Mouse (Mus musculus): ENCODE data around the gene Thsd4.
A peak's percentile ranks its signal among the peaks of the same experiment; 100 is the strongest.

The Thsd4 gene

DNA sequence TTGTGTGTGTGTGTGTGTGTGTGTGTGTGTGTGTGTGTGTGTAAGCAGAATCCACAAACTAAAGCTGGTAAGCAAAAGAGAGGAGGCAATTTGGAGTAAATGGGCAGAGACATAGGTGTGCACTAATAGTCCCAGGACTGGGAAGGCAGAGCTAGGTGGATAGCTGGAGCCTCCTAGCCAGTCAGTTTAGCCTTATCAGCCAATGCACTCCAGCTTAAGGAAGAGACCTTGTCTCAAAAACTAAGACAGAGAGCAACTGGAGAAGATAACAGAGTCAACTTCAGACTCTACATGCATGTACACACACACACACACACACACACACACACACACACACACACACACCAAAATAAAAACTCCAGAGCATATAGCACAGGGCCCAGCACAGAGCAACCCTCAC lies 271.4 kb downstream of the Thsd4 start:
- DNase-seq = no peak

DNA sequence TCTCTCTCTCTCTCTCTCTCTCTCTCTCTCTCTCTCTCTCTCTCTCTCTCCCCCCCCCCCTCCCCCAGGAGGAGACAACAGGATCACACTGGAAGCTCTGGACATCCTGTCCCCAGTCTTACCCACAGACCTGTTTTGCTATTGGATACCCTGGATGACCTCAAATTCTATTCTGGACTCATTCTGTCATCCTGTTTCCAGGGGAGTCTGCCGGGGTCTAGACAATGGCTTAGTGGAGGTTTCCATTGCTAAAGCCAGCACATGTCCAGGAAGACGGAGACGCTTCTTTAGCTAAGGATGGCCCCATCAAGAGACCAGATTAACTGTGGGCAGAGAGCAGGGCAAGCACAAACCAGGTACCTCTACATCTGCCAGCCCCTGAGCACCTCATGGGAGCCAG lies 273.8 kb downstream of the Thsd4 start:
- peak in 1 of 2 experiments; percentile 21 for DNase-seq

- DNase-seq = peak; percentile 45 to 77
Measured at GRCm38 (mm10) chr9:60244943-60245342, 276.9 kb downstream of the Thsd4 start.

DNA sequence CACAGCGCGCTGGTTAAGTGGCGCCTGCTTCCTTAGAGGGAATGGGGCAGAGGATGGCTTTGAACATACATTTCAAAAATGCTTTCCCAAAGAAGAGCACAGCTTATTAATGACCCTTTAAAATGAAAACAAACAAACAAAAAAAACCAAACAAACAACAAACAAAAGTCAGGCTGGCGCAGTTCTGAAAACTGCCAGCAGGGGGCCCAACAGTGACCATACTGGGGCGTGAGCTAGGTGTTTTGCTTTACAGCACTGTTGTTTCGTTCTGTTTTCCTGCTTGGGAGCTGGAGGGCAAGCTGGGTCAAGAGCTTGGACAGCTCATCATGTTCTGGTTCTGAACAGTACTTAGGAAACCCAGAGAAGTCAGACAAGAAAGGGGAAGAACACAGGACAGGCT lies 278.3 kb downstream of the Thsd4 start:
- DNase-seq = peak in 1 of 2 experiments; percentile 24

DNA sequence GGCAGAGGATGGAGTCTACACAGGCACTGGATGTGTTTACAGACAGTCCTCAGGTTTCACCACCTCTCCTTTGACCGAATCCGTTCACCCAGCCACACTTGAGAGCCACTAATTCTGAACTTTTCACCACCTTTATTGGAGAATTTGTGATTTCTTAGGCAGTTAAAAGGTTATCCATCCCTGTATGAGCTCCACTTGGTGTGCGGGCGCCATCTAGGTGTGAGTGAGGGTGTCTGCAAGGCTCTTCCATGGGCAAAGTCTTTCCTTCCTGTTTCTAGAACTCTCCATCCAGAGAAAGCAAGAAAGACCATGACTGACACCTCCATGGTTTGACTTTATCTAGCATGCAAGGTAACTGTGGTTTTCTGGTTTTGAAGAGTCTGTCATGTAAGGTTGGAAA lies 284.2 kb downstream of the Thsd4 start:
- peak; percentile 22 to 47 for DNase-seq

DNA sequence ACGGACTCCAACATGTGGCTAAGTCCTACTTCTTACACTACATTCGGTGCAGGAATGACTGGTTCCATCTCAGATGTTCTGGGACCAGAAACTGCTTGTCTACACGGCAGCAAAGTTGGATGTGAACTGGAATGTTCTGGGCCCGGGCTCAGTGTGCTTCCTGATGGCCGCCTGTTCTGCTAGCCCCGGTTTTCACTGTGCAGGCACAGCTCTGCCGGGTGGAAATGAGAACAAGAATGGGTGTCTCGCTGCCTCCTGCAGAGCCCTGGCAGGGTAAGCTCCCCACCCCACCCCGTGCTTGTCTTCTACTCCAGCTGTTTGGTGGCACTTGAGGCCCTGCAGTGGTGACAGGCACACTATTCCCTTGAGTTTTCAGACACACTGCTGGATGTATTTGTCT lies 285.7 kb downstream of the Thsd4 start:
- no peak for DNase-seq

GRCm38 (mm10) chr9:60234233-60235115 lies 287.4 kb downstream of the Thsd4 start:
- peak; percentile 77 to 85 for DNase-seq

DNA sequence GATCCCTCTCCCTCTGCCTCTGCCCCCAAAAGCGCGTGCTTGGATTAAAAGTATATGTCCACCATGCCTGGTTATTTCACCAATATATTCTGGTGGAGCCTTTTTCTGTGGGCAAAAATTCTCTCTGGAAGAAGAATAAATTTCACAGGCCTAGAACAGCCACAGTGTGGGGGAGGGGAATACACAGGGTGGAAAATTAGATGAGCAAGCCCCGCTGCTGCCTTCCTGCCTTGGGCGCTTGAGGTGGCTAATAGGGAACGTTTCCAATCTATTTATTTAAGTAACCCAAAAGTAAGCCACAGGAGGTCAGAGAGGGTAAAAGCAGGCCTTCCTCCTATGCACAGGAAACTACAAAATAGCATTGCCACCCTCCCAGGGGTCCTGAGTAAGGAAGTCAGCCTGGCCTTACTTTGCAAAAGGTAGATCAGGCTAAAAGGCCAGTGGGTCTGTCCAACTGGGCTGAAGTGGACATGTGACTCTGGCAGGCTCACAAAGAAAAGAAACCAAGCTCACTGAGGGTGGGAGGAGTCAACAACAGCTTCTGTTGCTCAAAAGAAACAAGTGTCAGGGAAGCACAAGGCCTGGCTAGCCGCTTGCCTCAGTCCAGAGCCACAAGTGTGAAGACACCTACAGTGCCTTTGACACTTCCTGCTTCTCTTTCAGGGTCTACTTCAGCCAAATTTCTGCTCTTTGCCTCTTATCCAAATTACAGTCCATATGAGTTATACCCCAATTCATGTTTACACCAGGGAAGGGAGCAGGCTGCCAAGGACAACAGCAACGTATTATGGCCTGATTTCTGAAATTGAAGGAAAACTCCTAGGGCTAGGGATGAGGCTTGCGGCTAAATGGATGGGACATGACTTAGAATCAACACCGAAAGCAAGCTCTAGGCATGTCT lies 289.6 kb downstream of the Thsd4 start:
- peak; percentile 10 to 15 for DNase-seq

DNA sequence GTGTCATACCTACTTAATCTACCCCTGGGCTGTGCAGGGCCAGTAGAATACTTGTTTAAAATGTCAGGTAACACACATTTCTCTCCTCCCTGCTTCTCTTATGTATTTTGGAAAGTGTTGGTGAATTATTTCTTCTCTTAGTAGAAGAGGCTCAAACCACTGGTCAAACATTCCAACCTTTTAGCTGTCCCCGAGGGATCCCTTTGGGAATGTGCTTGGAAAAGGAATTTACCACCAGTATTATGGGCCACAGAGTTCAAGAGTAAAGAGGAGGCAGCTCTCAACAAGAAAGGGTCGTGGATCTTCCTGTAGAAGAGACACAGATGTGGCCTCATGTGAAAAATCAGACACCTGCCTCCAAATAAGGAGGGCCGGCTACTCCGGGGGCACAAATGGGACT lies 292.4 kb downstream of the Thsd4 start:
- DNase-seq = no peak

GRCm38 (mm10) chr9:60227727-60228126 lies 294.1 kb downstream of the Thsd4 start:
- DNase-seq = no peak

DNA sequence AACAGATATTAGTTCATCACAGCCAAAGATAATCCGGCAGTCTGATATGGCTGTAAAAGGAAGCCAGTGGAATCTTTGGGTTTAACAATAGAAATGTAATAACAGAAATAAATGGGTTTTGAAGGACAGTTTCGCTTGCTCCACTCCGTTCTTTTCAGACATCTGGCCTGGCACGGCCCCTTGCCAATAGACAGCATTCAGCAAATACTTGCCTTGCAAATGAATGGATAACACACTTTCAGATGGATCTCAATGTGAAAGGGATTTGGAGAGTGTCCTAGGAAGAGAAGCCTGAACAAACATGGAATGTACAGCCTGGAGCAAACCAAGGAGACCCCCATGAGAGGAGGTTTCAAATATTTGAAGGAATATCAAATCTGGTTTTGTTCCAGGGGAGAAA lies 295.2 kb downstream of the Thsd4 start:
- DNase-seq = no peak

- DNase-seq = no peak
Measured at GRCm38 (mm10) chr9:60226155-60226554, 295.7 kb downstream of the Thsd4 start.

- no peak for DNase-seq
Measured at GRCm38 (mm10) chr9:60225453-60225852, 296.4 kb downstream of the Thsd4 start.

GRCm38 (mm10) chr9:60224039-60224695 lies 297.7 kb downstream of the Thsd4 start:
- no peak for DNase-seq

GRCm38 (mm10) chr9:60220431-60220830 lies 301.4 kb downstream of the Thsd4 start:
- DNase-seq = no peak

GRCm38 (mm10) chr9:60218396-60218795 lies 303.4 kb downstream of the Thsd4 start:
- DNase-seq = no peak

DNA sequence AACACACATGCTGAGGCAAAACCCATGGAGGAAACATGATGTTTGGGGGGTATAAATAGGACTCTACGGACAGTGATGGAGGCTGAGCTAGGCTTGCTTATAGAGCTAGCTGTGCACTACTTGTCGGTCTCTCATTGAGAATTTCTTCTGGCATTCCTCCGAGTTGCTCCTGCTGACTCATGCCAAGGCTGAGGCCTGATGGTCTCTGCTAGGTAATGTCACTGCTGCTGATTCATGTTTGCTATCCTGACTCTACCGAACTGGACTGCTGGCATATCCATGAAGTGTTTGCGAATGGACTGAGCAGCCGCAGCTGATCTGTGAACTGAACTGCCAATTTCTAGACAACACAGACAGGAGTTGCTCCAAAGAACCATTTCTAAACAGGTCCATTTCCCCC lies 305.8 kb downstream of the Thsd4 start:
- no peak for DNase-seq

GRCm38 (mm10) chr9:60213111-60213510 lies 308.7 kb downstream of the Thsd4 start:
- no peak for DNase-seq

GRCm38 (mm10) chr9:60208843-60209242 lies 313.0 kb downstream of the Thsd4 start:
- DNase-seq = no peak

- DNase-seq = no peak
Measured at GRCm38 (mm10) chr9:60203141-60203540, 318.7 kb downstream of the Thsd4 start.

- DNase-seq = no peak
Measured at GRCm38 (mm10) chr9:60200436-60200835, 321.4 kb downstream of the Thsd4 start.

GRCm38 (mm10) chr9:60198530-60199200 lies 323.2 kb downstream of the Thsd4 start:
- DNase-seq = no peak

GRCm38 (mm10) chr9:60195502-60195901 lies 326.3 kb downstream of the Thsd4 start:
- DNase-seq = peak in 1 of 2 experiments; percentile 32
